Mouse (Mus musculus): ENCODE data around the gene Ptprh. TPM values are rescaled to one million over a fixed set of nuclear protein-coding genes. Genes with fewer than 3 reads are reported as not detected.
A peak's percentile ranks its signal among the peaks of the same experiment; 100 is the strongest.

Ptprh gene
- polyA plus RNA-seq, 1 experiment from 2014 or later = not detected

GRCm38 (mm10) chr7:4521231-4522003 lies 82.4 kb downstream of the Ptprh start:
- no peak overlapping the region for H3K27ac ChIP-seq (ENCODE audit: low read depth, low read length)
- H3K4me2 ChIP-seq = peak overlapping the region; percentile 39
- 32% methylated on average over 32 of the region's 32 CpGs for WGBS
- peaks cover 6% of the 10 kb centered on the region; the same call in 1 of the 2 replicates for H3K27me3 ChIP-seq (ENCODE audit: control insufficient read depth, insufficient read depth, low read length)
- peak overlapping the region; percentile 17 for H3K4me3 ChIP-seq (ENCODE audit: low read depth, low read length)
- no peaks in the 10 kb centered on the region for H3K36me3 ChIP-seq (ENCODE audit: control insufficient read depth, insufficient read depth, low read length)
- peaks cover 4% of the 10 kb centered on the region for H3K4me1 ChIP-seq (ENCODE audit: control insufficient read depth, insufficient read depth, low read length)
- H3K9me3 ChIP-seq (ENCODE audit: control insufficient read depth, low read length) = no peaks in the 10 kb centered on the region
- DNase-seq (ENCODE audit: low spot score, missing footprints) (peak; percentile 84), ATAC-seq (ENCODE audit: low FRiP score) (no peak)
- H3K9ac ChIP-seq (ENCODE audit: low read length) = no peak overlapping the region

- WGBS = 68% methylated on average over 1 of the region's 1 CpGs
Observed at GRCm38 (mm10) chr7:4518487-4518886, 85.4 kb downstream of the Ptprh start.

GRCm38 (mm10) chr7:4516332-4517050 lies 87.3 kb downstream of the Ptprh start, which contains the start of gene Tnnt1:
Tnnt1 (minus strand) TSS chr7:4516382.
- Histone ChIP-seq H3K27me3 (ENCODE audit: control insufficient read depth, insufficient read depth, low read length) (peaks cover 6% of the 10 kb centered on the region; the same call in 1 of the 2 replicates), H3K36me3 (ENCODE audit: control insufficient read depth, insufficient read depth, low read length) (no peaks in the 10 kb centered on the region), H3K9me3 (ENCODE audit: control insufficient read depth, low read length) (no peaks in the 10 kb centered on the region), H3K4me3 (ENCODE audit: low read depth, low read length) (no peak within 1 kb of the TSS), H3K4me2 (no peak within 1 kb of the TSS), H3K9ac (ENCODE audit: low read length) (no peak within 1 kb of the TSS), H3K4me1 (ENCODE audit: control insufficient read depth, insufficient read depth, low read length) (peaks cover 17% of the 10 kb centered on the region), H3K27ac (ENCODE audit: low read depth, low read length) (no peak within 1 kb of the TSS)
- 19% methylated on average over 3 of the region's 4 CpGs for WGBS
- no peak for DNase-seq (ENCODE audit: low spot score, missing footprints)
- peak; percentile 59 for ATAC-seq (ENCODE audit: low FRiP score)

More at GRCm38 (mm10) chr7:4518487-4518886, 85.4 kb downstream of the Ptprh start:
- ATAC-seq (ENCODE audit: low FRiP score) (no peak), DNase-seq (ENCODE audit: low spot score, missing footprints) (no peak)
- Histone ChIP-seq H3K9ac (ENCODE audit: low read length) (no peak overlapping the region), H3K9me3 (ENCODE audit: control insufficient read depth, low read length) (no peaks in the 10 kb centered on the region), H3K4me2 (no peak overlapping the region), H3K4me1 (ENCODE audit: control insufficient read depth, insufficient read depth, low read length) (peaks cover 17% of the 10 kb centered on the region), H3K4me3 (ENCODE audit: low read depth, low read length) (no peak overlapping the region), H3K27me3 (ENCODE audit: control insufficient read depth, insufficient read depth, low read length) (peaks cover 6% of the 10 kb centered on the region; the same call in 1 of the 2 replicates), H3K36me3 (ENCODE audit: control insufficient read depth, insufficient read depth, low read length) (no peaks in the 10 kb centered on the region), H3K27ac (ENCODE audit: low read depth, low read length) (no peak overlapping the region)

GRCm38 (mm10) chr7:4515853-4516252 lies 88.0 kb downstream of the Ptprh start:
- Histone ChIP-seq H3K27ac (ENCODE audit: low read depth, low read length) (no peak overlapping the region), H3K27me3 (ENCODE audit: control insufficient read depth, insufficient read depth, low read length) (peaks cover 6% of the 10 kb centered on the region; the same call in 1 of the 2 replicates), H3K4me1 (ENCODE audit: control insufficient read depth, insufficient read depth, low read length) (peaks cover 15% of the 10 kb centered on the region), H3K4me2 (no peak overlapping the region), H3K9me3 (ENCODE audit: control insufficient read depth, low read length) (no peaks in the 10 kb centered on the region), H3K36me3 (ENCODE audit: control insufficient read depth, insufficient read depth, low read length) (no peaks in the 10 kb centered on the region), H3K9ac (ENCODE audit: low read length) (no peak overlapping the region), H3K4me3 (ENCODE audit: low read depth, low read length) (no peak overlapping the region)
- ATAC-seq (ENCODE audit: low FRiP score) = peak; percentile 20
- 69% methylated on average over 6 of the region's 6 CpGs for WGBS
- no peak for DNase-seq (ENCODE audit: low spot score, missing footprints)

- H3K9me3 ChIP-seq (ENCODE audit: control insufficient read depth, low read length) = no peaks in the 10 kb centered on the region
- no peak overlapping the region for H3K4me3 ChIP-seq (ENCODE audit: low read depth, low read length)
- no peak overlapping the region for H3K9ac ChIP-seq (ENCODE audit: low read length)
- ATAC-seq (ENCODE audit: low FRiP score) (no peak), DNase-seq (ENCODE audit: low spot score, missing footprints) (no peak)
- no peak overlapping the region for H3K27ac ChIP-seq (ENCODE audit: low read depth, low read length)
- peaks cover 14% of the 10 kb centered on the region for H3K4me1 ChIP-seq (ENCODE audit: control insufficient read depth, insufficient read depth, low read length)
- H3K4me2 ChIP-seq = no peak overlapping the region
- no peaks in the 10 kb centered on the region for H3K36me3 ChIP-seq (ENCODE audit: control insufficient read depth, insufficient read depth, low read length)
- 54% methylated on average over 6 of the region's 6 CpGs for WGBS
- H3K27me3 ChIP-seq (ENCODE audit: control insufficient read depth, insufficient read depth, low read length) = no peaks in the 10 kb centered on the region
Observed at GRCm38 (mm10) chr7:4513829-4514712, 89.8 kb downstream of the Ptprh start.

GRCm38 (mm10) chr7:4513236-4513635 lies 90.6 kb downstream of the Ptprh start:
- Histone ChIP-seq H3K9me3 (ENCODE audit: control insufficient read depth, low read length) (no peaks in the 10 kb centered on the region), H3K4me1 (ENCODE audit: control insufficient read depth, insufficient read depth, low read length) (peaks cover 14% of the 10 kb centered on the region), H3K27me3 (ENCODE audit: control insufficient read depth, insufficient read depth, low read length) (no peaks in the 10 kb centered on the region), H3K4me3 (ENCODE audit: low read depth, low read length) (no peak overlapping the region), H3K36me3 (ENCODE audit: control insufficient read depth, insufficient read depth, low read length) (no peaks in the 10 kb centered on the region), H3K4me2 (no peak overlapping the region), H3K9ac (ENCODE audit: low read length) (no peak overlapping the region), H3K27ac (ENCODE audit: low read depth, low read length) (no peak overlapping the region)
- DNase-seq (ENCODE audit: low spot score, missing footprints) (peak; percentile 94), ATAC-seq (ENCODE audit: low FRiP score) (no peak)
- 29% methylated on average over 13 of the region's 13 CpGs for WGBS

GRCm38 (mm10) chr7:4511489-4512224 lies 92.2 kb downstream of the Ptprh start:
- no peaks in the 10 kb centered on the region for H3K9me3 ChIP-seq (ENCODE audit: control insufficient read depth, low read length)
- no peaks in the 10 kb centered on the region for H3K27me3 ChIP-seq (ENCODE audit: control insufficient read depth, insufficient read depth, low read length)
- no peaks in the 10 kb centered on the region for H3K36me3 ChIP-seq (ENCODE audit: control insufficient read depth, insufficient read depth, low read length)
- 82% methylated on average over 8 of the region's 8 CpGs for WGBS
- ATAC-seq (ENCODE audit: low FRiP score) (no peak), DNase-seq (ENCODE audit: low spot score, missing footprints) (no peak)
- H3K4me2 ChIP-seq = no peak overlapping the region
- H3K9ac ChIP-seq (ENCODE audit: low read length) = no peak overlapping the region
- H3K27ac ChIP-seq (ENCODE audit: low read depth, low read length) = no peak overlapping the region
- peaks cover 14% of the 10 kb centered on the region for H3K4me1 ChIP-seq (ENCODE audit: control insufficient read depth, insufficient read depth, low read length)
- H3K4me3 ChIP-seq (ENCODE audit: low read depth, low read length) = no peak overlapping the region

GRCm38 (mm10) chr7:4509863-4510608 lies 93.8 kb downstream of the Ptprh start:
- peaks cover 4% of the 10 kb centered on the region for H3K4me1 ChIP-seq (ENCODE audit: control insufficient read depth, insufficient read depth, low read length)
- no peak overlapping the region for H3K4me2 ChIP-seq
- H3K27me3 ChIP-seq (ENCODE audit: control insufficient read depth, insufficient read depth, low read length) = no peaks in the 10 kb centered on the region
- H3K36me3 ChIP-seq (ENCODE audit: control insufficient read depth, insufficient read depth, low read length) = no peaks in the 10 kb centered on the region
- no peak overlapping the region for H3K9ac ChIP-seq (ENCODE audit: low read length)
- no peak overlapping the region for H3K4me3 ChIP-seq (ENCODE audit: low read depth, low read length)
- DNase-seq (ENCODE audit: low spot score, missing footprints) (peak; percentile 95), ATAC-seq (ENCODE audit: low FRiP score) (peak; percentile 80)
- H3K9me3 ChIP-seq (ENCODE audit: control insufficient read depth, low read length) = no peaks in the 10 kb centered on the region
- WGBS = 20% methylated on average over 24 of the region's 24 CpGs
- no peak overlapping the region for H3K27ac ChIP-seq (ENCODE audit: low read depth, low read length)
